Mouse (Mus musculus): ENCODE results near the gene Tmem131l.

- TF ChIP-seq CTCF (IDR thresholded peaks at IDR 0.05; ENCODE audit: extremely low read depth, insufficient read length, insufficient replicate concordance, low read depth, low read length) (no peak), POLR2A (IDR thresholded peaks at IDR 0.05; ENCODE audit: low read depth, low read length) (no peak)
Observed at GRCm38 (mm10) chr3:83947476-83948245, 92.3 kb downstream of the Tmem131l start.
